Mouse (Mus musculus) cerebellum, adult 8-10 months (tissue): ENCODE measurements at regions not wholly inside any gene's neighbourhood (a gene's known extent, or its start where the extent isn't known, plus 50 kb on each side); places are given as distances from the start of the nearest gene placed in this dataset.

Experiments
- DNase-seq: peaks from one replicate; pipeline ENCODE4 v3.0.0; 2022

DNA sequence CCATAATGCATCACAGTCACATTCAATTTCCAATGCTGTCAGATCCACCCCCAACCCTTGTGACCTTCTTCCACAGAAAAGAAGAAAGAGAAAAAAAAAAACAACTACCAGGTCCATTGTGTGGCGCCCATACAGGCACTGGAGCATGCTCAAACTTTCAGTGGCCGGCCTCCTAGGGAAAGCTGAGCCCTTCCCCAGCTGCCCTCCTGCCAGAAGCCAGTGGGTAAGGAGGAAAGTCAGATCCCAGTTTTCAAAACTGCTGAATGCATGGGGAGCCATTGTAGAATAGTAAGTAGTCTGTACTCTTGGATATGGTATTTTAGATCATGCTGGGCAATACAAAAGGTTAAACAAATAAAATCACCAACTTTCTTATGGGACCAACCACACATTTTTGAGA is 325.5 kb upstream of the Fam241a start:
- DNase-seq: no peak

- DNase-seq: no peak
Measured at GRCm38 (mm10) chr3:128220776-128221550, 324.8 kb upstream of the Fam241a start.

- no peak for DNase-seq
Measured at GRCm38 (mm10) chr3:128217765-128218415, 321.8 kb upstream of the Fam241a start.

DNA sequence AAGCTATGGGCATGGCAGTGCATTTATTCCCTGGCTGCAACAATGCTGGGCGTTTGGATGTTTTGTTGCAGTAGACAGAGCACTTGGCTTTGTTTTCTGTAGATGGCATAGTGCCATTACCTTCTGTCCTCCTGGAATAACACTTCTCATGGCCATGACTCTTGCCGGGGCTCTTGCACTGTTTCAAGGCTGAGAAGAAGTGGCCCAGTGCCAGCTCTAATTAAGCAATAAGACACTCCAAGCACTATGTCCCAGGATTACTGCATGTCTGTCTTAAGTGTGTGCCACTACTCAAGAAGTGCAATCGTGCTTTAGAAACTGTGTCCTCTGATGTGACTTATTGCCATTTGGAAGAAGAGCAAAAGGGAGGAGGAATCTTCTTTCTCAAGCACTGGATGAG is 316.1 kb upstream of the Fam241a start:
- no peak for DNase-seq

DNA sequence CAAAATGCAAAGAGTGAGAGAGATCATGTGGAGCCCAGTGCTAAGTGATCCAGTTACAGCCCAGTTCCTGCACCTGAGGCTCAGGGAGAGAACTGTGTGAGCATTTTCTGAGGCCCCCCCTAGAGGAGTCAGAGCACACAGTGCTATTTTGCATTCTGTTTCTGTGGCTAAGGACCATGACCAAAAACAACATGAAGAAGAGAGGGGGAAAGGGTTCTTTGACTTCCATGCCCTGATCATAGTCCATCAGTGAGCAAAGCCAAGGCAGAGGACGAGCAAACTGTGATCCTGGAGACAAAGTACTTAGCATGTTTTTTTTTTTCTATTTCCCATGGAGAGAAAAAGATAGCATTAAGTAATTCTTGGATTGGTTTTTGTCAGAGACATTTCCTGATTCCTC is 314.5 kb upstream of the Fam241a start:
- DNase-seq: no peak

DNA sequence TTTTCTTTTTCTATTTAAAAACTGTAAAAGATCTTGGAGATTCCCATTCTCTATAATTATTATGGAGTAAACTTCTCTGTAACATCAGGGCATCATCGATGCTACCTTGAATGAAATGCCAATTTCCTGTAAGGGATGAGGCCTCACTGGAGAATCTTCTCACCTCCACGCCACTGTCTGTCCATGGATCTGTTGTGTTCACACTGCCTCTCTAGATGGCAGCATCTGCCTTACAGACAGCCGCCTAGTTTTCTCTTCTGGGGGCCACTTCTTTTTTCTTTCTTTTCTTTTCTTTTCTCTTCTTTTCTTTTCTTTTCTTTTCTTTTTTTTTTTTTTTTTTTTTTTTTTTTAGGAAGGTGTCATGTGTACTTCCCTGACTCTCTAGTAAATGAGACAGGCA is 310.8 kb upstream of the Fam241a start:
- no peak for DNase-seq

DNA sequence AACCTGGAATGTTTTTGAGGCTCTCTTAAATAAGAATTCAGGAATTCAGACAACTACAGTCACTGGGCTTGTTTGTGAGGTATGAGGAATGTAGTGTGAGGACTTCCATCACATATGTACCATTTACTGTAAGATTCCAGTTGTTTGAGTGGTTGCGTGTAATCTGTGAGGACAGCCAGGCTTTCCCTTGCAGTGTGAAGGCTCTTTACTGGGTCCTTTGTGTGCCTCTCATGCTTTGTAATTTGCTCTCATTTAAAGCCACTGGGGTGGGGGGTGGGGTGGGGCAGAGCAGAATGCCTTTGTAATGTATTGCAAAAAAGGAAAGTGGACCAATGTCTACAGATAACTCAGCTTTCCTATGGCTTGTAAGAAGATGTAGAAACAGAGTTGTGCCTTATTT is 310.4 kb upstream of the Fam241a start:
- no peak for DNase-seq

- no peak for DNase-seq
Measured at GRCm38 (mm10) chr3:128200574-128201235, 304.6 kb upstream of the Fam241a start.

DNA sequence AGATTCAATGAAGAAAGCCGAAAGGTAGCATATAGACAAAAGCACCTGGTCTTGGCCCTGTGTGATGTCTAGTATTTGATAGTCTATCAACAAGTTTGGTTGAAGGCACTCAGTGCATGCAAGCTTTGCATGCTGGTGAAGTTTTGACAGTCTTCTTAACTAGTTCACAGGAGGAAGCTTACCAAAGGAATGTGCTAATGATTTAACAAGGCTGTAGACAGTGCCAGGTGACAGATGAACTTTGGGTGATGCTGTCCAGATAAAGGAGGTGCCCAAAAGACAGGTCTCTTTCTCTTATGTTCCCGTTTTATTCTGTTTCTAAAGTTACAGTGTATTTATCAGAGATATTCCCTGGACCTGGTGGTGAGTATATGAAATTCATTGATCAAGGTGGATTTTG is 303.3 kb upstream of the Fam241a start:
- no peak for DNase-seq

GRCm38 (mm10) chr3:128192046-128192800 is 296.1 kb upstream of the Fam241a start:
- DNase-seq: no peak

- DNase-seq: no peak
Measured at GRCm38 (mm10) chr3:128187330-128188044, 291.4 kb upstream of the Fam241a start.

DNA sequence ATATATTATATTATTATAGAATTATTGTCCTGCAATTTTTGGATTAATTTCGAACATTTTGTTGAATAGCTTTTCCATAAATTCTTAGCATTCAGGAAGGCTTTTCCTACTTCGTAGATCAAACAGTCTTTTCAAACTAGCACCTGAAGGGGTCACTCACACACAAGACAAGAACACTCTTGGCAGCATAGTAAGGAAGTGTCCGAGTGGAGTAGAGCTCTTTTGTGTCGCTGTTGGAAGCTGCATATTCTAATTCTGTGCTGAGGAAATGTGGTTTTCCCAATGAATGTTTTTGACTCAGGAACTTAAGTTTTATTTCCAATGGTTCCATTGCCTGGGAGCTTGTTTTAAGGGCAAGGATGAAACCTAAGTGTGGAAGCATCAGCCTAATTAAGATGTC is 290.2 kb upstream of the Fam241a start:
- no peak for DNase-seq

GRCm38 (mm10) chr3:128181221-128181908 is 285.2 kb upstream of the Fam241a start:
- DNase-seq: no peak

DNA sequence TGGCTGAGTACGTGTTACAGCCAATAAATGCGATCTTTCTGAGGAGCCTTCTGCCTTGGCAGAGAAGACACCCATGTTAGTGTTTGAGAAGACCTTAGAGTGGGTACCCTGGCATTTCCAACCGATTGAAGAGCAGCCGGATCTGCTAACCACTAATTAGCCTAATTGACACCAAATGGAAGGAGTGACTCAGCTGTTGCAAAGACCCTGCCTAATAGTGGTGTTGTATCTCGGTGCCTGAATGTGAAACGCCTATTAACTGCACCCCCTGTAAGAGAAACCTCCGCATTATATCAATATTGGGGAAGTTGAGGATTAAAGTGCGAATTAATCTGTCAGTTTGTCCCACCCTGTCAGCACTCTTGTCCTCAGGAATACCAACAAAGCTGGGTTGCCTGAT is 253.1 kb upstream of the Fam241a start:
- DNase-seq: no peak

DNA sequence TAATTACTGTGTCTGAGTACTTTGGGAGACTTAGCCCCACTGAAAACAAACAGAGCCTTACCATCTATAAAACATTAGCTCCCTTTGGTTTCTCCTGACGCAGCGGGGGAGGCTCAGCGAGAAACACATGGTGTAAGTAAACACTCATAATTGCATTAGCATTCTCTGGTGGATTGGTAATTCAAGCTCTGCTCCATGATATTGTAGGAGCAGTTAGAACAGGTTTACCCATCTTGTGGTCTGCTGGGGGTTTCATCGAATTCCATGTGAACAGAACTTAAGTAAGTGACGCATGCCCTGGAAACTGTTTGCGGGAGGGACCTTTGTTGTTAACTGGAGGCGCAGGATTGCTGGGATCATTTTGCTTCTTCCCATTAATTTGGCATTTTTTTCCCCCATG is 249.2 kb upstream of the Fam241a start:
- no peak for DNase-seq

GRCm38 (mm10) chr3:128127836-128128235 is 231.7 kb upstream of the Fam241a start:
- DNase-seq: no peak

GRCm38 (mm10) chr3:128126664-128127063 is 230.5 kb upstream of the Fam241a start:
- no peak for DNase-seq

GRCm38 (mm10) chr3:128122111-128122510 is 226.0 kb upstream of the Fam241a start:
- DNase-seq: no peak

DNA sequence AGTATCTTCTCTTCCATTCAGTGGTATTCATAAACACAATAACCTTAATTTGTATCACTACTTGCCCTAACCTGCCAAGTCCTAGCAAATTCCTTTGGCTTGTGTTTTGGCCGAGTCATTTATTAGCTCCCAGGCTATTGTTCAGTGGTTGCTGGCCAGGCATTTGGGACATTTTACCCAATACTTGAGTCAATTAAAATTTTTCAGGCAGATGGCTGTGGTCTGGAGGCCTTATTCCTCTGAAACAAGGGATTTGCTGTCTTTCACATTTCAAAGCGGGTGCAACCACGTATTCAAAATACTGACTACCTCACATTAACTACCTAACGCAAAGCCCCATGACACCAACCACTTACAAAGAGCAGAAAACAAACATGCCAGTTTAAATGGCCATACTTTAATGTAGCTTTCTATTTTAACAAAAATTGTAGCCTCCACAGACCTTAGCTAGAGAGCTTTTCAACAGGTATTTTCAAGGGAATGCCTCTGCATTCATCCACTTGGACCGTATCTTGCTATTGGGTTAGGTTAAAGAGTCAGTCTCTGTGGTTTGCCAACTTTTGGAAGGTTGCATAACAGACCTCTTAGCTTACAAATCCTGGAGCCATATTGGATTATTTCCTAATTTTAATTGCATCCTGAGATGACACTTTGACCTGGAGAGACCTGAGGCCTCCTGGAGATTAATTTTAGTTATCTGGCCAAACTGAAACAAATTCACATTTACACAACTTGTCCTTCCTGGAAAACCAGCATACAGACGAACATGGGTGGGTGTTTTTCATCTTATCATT is 224.7 kb upstream of the Fam241a start:
- DNase-seq: no peak

DNA sequence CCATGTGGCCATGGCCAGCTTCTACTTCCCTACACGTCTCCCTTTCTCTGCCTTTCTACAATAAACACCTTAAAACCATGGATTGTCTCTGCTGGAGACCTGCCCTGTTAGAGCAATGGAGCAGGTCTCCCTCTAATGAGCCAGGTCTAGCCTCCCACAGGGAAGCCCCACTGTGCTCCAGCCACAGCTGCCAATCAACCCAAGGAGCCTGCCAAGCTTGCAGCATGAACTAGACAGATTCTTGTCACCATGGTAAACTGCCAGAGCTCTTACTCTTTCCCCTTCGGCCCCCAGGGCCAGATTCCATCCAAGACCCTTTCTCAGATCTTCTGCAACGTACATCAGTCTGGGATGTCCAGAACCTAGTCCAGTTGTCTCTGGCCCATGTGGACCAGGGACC is 217.1 kb upstream of the Fam241a start:
- no peak for DNase-seq

DNA sequence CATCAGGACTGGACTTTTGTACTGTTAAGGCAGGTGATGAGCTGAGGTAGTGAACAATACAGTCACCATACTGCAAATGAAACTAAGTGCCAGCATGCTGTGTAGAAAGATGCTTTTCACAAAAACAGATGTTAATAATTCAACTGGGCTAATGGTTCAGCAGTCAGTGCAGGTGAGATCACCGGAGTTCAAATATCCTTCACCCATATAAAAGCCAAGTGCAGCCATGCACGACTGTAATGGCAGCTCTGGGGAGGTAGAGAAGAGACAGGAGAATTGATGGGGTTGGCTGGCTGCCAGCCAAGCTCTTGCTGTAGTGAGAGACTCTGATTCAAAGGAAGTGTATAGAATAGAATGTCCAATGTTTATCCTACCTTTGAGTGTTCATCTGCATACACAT is 214.3 kb upstream of the Fam241a start:
- no peak for DNase-seq
